Mouse (Mus musculus): ENCODE results near the gene Ptgfrn. TPM values are rescaled to one million over a fixed set of nuclear protein-coding genes. Genes with fewer than 3 reads are reported as not detected.
A peak's percentile ranks its signal among the peaks of the same experiment; 100 is the strongest.

Gene Ptgfrn
- polyA plus RNA-seq, 1 experiment from 2014 or later, result 5.1 TPM

- 80% methylated on average over 5 of the region's 5 CpGs for WGBS
- H3K36me3 ChIP-seq, result no peaks in the 10 kb centered on the region
- no peak overlapping the region for H3K9ac ChIP-seq
- no peaks in the 10 kb centered on the region for H3K9me3 ChIP-seq
- peaks cover 50% of the 10 kb centered on the region for H3K4me1 ChIP-seq
- no peak overlapping the region for H3K27ac ChIP-seq (replicated peaks)
- H3K4me2 ChIP-seq, result no peak overlapping the region
- no peak for ATAC-seq (ENCODE audit: extremely low read depth, insufficient number of reproducible peaks, low FRiP score, low TSS enrichment)
- no peaks in the 10 kb centered on the region for H3K27me3 ChIP-seq (replicated peaks)
- H3K4me3 ChIP-seq, result no peak overlapping the region
These were observed 2.4 kb upstream of the Ptgfrn start for GRCm38 (mm10) chr3:101112518-101112894.

GRCm38 (mm10) chr3:101111848-101112517 lies 1.9 kb upstream of the Ptgfrn start:
- no peaks in the 10 kb centered on the region for H3K36me3 ChIP-seq
- H3K4me2 ChIP-seq, result no peak overlapping the region
- no peaks in the 10 kb centered on the region for H3K27me3 ChIP-seq (replicated peaks)
- no peak for ATAC-seq (ENCODE audit: extremely low read depth, insufficient number of reproducible peaks, low FRiP score, low TSS enrichment)
- no peak overlapping the region for H3K4me3 ChIP-seq
- H3K9me3 ChIP-seq, result no peaks in the 10 kb centered on the region
- peaks cover 50% of the 10 kb centered on the region for H3K4me1 ChIP-seq
- 46% methylated on average over 7 of the region's 7 CpGs for WGBS
- no peak overlapping the region; the same call in 1 of the 2 replicates for H3K27ac ChIP-seq (replicated peaks)
- H3K9ac ChIP-seq, result no peak overlapping the region

- Histone ChIP-seq H3K27ac (replicated peaks) (peak overlapping the region; percentile 96), H3K9ac (no peak overlapping the region), H3K4me1 (peaks cover 45% of the 10 kb centered on the region), H3K36me3 (no peaks in the 10 kb centered on the region), H3K9me3 (no peaks in the 10 kb centered on the region), H3K27me3 (replicated peaks) (no peaks in the 10 kb centered on the region), H3K4me3 (no peak overlapping the region), H3K4me2 (no peak overlapping the region)
- ATAC-seq (ENCODE audit: extremely low read depth, insufficient number of reproducible peaks, low FRiP score, low TSS enrichment), result no peak
- 66% methylated on average over 10 of the region's 10 CpGs for WGBS
These were observed 1.2 kb upstream of the Ptgfrn start for GRCm38 (mm10) chr3:101111321-101111720.

GRCm38 (mm10) chr3:101110838-101111103 lies 693 bp upstream of the Ptgfrn start:
- no peak for ATAC-seq (ENCODE audit: extremely low read depth, insufficient number of reproducible peaks, low FRiP score, low TSS enrichment)
- Histone ChIP-seq H3K4me2 (peak overlapping the region; percentile 82), H3K27ac (replicated peaks) (peak overlapping the region; percentile 96), H3K4me1 (peaks cover 48% of the 10 kb centered on the region), H3K27me3 (replicated peaks) (no peaks in the 10 kb centered on the region), H3K36me3 (no peaks in the 10 kb centered on the region), H3K9me3 (no peaks in the 10 kb centered on the region), H3K4me3 (peak overlapping the region; percentile 90), H3K9ac (peak overlapping the region; percentile 97)

GRCm38 (mm10) chr3:101109558-101110021 lies 488 bp downstream of the Ptgfrn start:
- peak overlapping the region; percentile 97 for H3K9ac ChIP-seq
- no peak; the same call in 1 of the 2 replicates for ATAC-seq (ENCODE audit: extremely low read depth, insufficient number of reproducible peaks, low FRiP score, low TSS enrichment)
- H3K4me1 ChIP-seq, result peaks cover 56% of the 10 kb centered on the region
- no peaks in the 10 kb centered on the region for H3K27me3 ChIP-seq (replicated peaks)
- no peaks in the 10 kb centered on the region for H3K36me3 ChIP-seq
- H3K4me3 ChIP-seq, result peak overlapping the region; percentile 90
- H3K4me2 ChIP-seq, result peak overlapping the region; percentile 82
- under 1% methylated on average over 32 of the region's 47 CpGs for WGBS
- H3K27ac ChIP-seq (replicated peaks), result peak overlapping the region; percentile 96
- no peaks in the 10 kb centered on the region for H3K9me3 ChIP-seq

GRCm38 (mm10) chr3:101108848-101109247 lies 1.2 kb downstream of the Ptgfrn start:
- Histone ChIP-seq H3K27me3 (replicated peaks) (no peaks in the 10 kb centered on the region), H3K4me1 (peaks cover 63% of the 10 kb centered on the region), H3K4me3 (peak overlapping the region; percentile 90), H3K4me2 (peak overlapping the region; percentile 82), H3K36me3 (no peaks in the 10 kb centered on the region), H3K9ac (peak overlapping the region; percentile 97), H3K27ac (replicated peaks) (0 out of 2 replicates have a peak overlapping the region, but pooled peaks have one; percentile 96), H3K9me3 (no peaks in the 10 kb centered on the region)
- ATAC-seq (ENCODE audit: extremely low read depth, insufficient number of reproducible peaks, low FRiP score, low TSS enrichment), result no peak
- 26% methylated on average over 5 of the region's 5 CpGs for WGBS

GRCm38 (mm10) chr3:101108282-101108681 lies 1.8 kb downstream of the Ptgfrn start:
- no peak overlapping the region for H3K27ac ChIP-seq (replicated peaks)
- no peaks in the 10 kb centered on the region for H3K9me3 ChIP-seq
- H3K4me3 ChIP-seq, result peak overlapping the region; percentile 90; the same call in 1 of the 2 replicates
- H3K9ac ChIP-seq, result peak overlapping the region; percentile 97
- ATAC-seq (ENCODE audit: extremely low read depth, insufficient number of reproducible peaks, low FRiP score, low TSS enrichment), result no peak
- no peaks in the 10 kb centered on the region for H3K36me3 ChIP-seq
- H3K27me3 ChIP-seq (replicated peaks), result no peaks in the 10 kb centered on the region
- H3K4me2 ChIP-seq, result peak overlapping the region; percentile 82
- WGBS, result 60% methylated on average over 3 of the region's 3 CpGs
- peaks cover 68% of the 10 kb centered on the region for H3K4me1 ChIP-seq

GRCm38 (mm10) chr3:101106326-101106725 lies 3.8 kb downstream of the Ptgfrn start:
- 81% methylated on average over 3 of the region's 3 CpGs for WGBS
- no peak for ATAC-seq (ENCODE audit: extremely low read depth, insufficient number of reproducible peaks, low FRiP score, low TSS enrichment)
- H3K4me2 ChIP-seq, result no peak overlapping the region
- H3K36me3 ChIP-seq, result no peaks in the 10 kb centered on the region
- H3K9me3 ChIP-seq, result no peaks in the 10 kb centered on the region
- no peak overlapping the region for H3K4me3 ChIP-seq
- no peaks in the 10 kb centered on the region for H3K27me3 ChIP-seq (replicated peaks)
- H3K4me1 ChIP-seq, result peaks cover 64% of the 10 kb centered on the region
- no peak overlapping the region for H3K9ac ChIP-seq
- H3K27ac ChIP-seq (replicated peaks), result no peak overlapping the region

- ATAC-seq (ENCODE audit: extremely low read depth, insufficient number of reproducible peaks, low FRiP score, low TSS enrichment), result no peak
- H3K9ac ChIP-seq, result no peak overlapping the region
- WGBS, result 69% methylated on average over 11 of the region's 11 CpGs
These were observed 4.6 kb downstream of the Ptgfrn start for GRCm38 (mm10) chr3:101105486-101105885.

GRCm38 (mm10) chr3:101104883-101105282 lies 5.2 kb downstream of the Ptgfrn start:
- Histone ChIP-seq H3K27me3 (replicated peaks) (no peaks in the 10 kb centered on the region), H3K4me1 (peaks cover 68% of the 10 kb centered on the region), H3K27ac (replicated peaks) (no peak overlapping the region), H3K9me3 (no peaks in the 10 kb centered on the region), H3K9ac (no peak overlapping the region), H3K4me2 (no peak overlapping the region), H3K36me3 (no peaks in the 10 kb centered on the region), H3K4me3 (no peak overlapping the region)
- 85% methylated on average over 9 of the region's 9 CpGs for WGBS
- no peak for ATAC-seq (ENCODE audit: extremely low read depth, insufficient number of reproducible peaks, low FRiP score, low TSS enrichment)

More at GRCm38 (mm10) chr3:101105486-101105885, 4.6 kb downstream of the Ptgfrn start:
- Histone ChIP-seq H3K4me2 (no peak overlapping the region), H3K9me3 (no peaks in the 10 kb centered on the region), H3K4me3 (no peak overlapping the region), H3K27ac (replicated peaks) (no peak overlapping the region), H3K27me3 (replicated peaks) (no peaks in the 10 kb centered on the region), H3K36me3 (no peaks in the 10 kb centered on the region), H3K4me1 (peaks cover 63% of the 10 kb centered on the region)

- 73% methylated on average over 9 of the region's 9 CpGs for WGBS
- H3K9me3 ChIP-seq, result no peaks in the 10 kb centered on the region
- ATAC-seq (ENCODE audit: extremely low read depth, insufficient number of reproducible peaks, low FRiP score, low TSS enrichment), result no peak
These were observed 6.3 kb downstream of the Ptgfrn start for GRCm38 (mm10) chr3:101103770-101104169.

GRCm38 (mm10) chr3:101102106-101102505 lies 8.0 kb downstream of the Ptgfrn start:
- Histone ChIP-seq H3K4me1 (peaks cover 68% of the 10 kb centered on the region), H3K27ac (replicated peaks) (no peak overlapping the region), H3K9ac (no peak overlapping the region), H3K4me2 (no peak overlapping the region), H3K4me3 (no peak overlapping the region), H3K9me3 (no peaks in the 10 kb centered on the region), H3K27me3 (replicated peaks) (no peaks in the 10 kb centered on the region), H3K36me3 (no peaks in the 10 kb centered on the region)
- 83% methylated on average over 7 of the region's 7 CpGs for WGBS
- ATAC-seq (ENCODE audit: extremely low read depth, insufficient number of reproducible peaks, low FRiP score, low TSS enrichment), result no peak

More at GRCm38 (mm10) chr3:101103770-101104169, 6.3 kb downstream of the Ptgfrn start:
- Histone ChIP-seq H3K4me1 (peaks cover 71% of the 10 kb centered on the region), H3K36me3 (no peaks in the 10 kb centered on the region), H3K9ac (no peak overlapping the region; the same call in 1 of the 2 replicates), H3K27me3 (replicated peaks) (no peaks in the 10 kb centered on the region), H3K4me2 (no peak overlapping the region), H3K4me3 (no peak overlapping the region), H3K27ac (replicated peaks) (no peak overlapping the region)

All from heart, embryonic 13.5 days (tissue).